Mouse (Mus musculus) frontal cortex, adult 2 months (tissue): ENCODE measurements around the gene D5Ertd579e. TPM values are rescaled to one million over a fixed set of nuclear protein-coding genes. Genes with fewer than 3 reads are reported as not detected.

ENCODE experiments used
- DNase-seq, 2 experiments: peaks; one replicate each; pipeline ENCODE4 v3.0.0; 2022; ENCODE audit warnings: low spot score in 1 of 2; ENCODE audit errors: extremely low spot score in 1 of 2
- polyA plus RNA-seq: library from polyadenylated mRNA; depleted of rRNA; stranded (reverse); fragments of >200 nt; gene quantifications from 2 replicates; pipeline ENCODE4 v1.2.3, GENCODE M21; 2012; rRNA removed

Gene D5Ertd579e
- polyA plus RNA-seq, result 55.2 and 57.8 TPM in 2 replicates

DNA sequence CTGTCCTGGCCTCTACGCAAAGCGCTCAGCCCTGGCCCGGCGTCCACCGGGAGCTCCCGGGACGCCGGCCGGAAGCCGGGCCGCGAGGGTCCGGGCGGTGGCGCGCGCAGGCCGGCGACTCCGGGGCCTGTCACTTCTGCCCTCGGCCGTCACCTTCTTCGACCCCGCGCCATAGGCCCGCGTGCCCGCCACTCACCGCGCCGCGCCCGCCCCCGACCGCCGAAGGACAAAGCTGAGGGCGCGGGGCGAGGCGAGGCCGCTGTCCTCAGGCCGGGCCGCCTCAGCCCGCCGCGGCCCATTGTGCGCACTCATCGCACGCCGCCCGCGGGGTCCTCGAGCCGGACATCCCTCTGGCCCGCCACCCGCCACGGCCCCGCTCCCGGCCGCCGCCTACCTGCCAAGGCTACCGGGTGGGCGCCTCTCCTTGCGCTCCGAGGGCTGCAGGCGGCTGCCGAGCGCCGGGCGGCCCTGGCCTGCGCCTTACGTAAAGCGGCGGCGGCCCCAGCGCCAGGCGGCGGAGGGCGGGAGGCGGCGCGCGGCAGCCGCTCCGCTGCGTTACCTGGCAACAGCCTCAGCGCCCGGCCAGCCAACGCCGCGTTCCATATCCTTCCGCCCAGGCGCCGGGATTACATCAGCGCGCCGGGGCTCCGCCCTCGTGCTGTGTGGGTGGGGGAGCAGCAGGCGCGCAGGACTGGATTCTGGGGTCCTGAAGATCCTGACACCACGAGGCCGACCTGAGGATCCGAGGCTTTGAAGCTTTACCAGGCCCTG, at the start of gene D5Ertd579e:
TSS of gene D5Ertd579e (minus strand) at position 564 of the 771 bp plus-strand sequence.
- DNase-seq, result peak; percentile 84 to 96

- peak; percentile 33 to 95 for DNase-seq
Measured at GRCm38 (mm10) chr5:36742126-36742848, 46.5 kb upstream of the D5Ertd579e start.

DNA sequence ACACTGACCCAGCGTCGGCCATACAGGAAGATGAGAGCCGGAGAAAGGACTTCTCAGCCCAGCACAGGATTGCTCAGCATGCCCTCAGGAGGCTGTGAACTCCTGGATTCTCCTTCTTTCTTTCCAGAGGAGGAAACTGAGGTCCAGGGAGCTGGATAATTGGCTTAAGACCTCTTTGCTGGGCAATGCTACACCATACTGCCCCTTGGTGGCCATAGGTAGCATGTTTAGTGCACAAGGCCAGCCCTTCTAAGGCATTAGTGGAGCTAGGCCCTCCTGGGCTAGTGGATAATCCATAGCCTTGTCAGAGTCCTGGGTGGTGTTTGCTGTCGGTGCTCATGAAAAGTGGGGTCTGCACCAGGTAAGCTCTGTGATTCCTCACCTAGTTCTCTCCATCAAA, 44.0 kb upstream of the D5Ertd579e start:
- peak in 1 of 2 experiments; percentile 46 for DNase-seq

GRCm38 (mm10) chr5:36738799-36739615, 43.2 kb upstream of the D5Ertd579e start:
- DNase-seq, result peak; percentile 64 to 72

DNA sequence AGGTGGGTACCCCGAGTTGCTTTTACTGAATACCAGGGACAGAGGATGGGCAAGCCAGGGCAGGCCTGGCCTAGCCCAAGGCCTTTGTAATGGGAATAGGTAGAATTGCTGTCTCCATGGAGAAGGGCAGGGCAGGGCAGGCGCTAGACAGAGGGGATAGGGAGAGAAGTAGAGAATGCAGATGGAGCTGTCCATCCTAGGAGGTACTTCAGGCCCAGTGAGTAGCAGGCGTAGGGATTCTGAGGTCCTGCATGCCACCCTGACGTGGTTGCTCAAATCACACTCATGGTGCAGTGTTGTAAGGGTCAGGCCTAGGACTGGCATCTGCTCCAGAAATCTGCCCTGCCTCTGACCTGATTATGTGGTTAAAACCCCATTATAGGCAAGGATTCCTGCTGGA, 41.9 kb upstream of the D5Ertd579e start:
- DNase-seq, result no peak

DNA sequence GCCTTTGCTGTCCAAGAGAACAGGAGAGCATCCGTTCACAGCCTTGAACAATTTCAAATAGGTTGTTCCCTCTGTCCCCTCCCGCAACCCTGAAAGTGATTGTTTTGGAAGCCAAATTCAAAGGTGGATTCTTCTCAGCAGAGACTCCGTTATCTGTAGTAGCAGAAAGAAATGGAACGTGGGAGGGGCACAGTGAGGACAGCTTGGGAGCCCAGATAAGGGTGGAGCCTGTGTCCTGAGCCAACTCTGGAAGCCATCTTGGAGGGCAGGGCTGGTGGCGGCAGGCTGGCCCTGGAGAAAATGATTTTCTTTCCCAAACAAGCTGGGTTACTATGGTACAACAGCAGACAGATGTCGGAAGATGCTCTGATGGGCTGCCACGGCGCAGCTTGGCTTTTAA, 40.2 kb upstream of the D5Ertd579e start:
- no peak for DNase-seq

DNA sequence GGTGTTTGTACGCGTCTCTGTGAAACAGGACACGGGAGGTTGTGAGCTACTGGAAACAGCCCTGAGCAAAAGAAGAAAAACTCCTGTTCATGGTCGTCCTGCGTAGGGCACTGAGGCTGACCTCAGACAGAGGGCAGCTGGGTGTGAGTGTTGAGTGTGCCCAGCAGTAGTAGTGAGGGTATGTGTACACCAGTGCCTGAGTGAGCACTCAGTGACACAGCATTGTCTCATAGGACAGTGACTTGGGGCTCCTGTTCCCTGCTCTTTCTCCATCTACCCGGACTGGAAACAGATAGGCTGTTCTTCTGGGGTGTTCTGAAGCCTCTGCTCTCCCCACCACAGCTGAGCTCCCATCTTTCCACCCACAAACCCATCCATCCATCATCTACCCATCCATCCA, 39.3 kb upstream of the D5Ertd579e start:
- DNase-seq, result no peak

DNA sequence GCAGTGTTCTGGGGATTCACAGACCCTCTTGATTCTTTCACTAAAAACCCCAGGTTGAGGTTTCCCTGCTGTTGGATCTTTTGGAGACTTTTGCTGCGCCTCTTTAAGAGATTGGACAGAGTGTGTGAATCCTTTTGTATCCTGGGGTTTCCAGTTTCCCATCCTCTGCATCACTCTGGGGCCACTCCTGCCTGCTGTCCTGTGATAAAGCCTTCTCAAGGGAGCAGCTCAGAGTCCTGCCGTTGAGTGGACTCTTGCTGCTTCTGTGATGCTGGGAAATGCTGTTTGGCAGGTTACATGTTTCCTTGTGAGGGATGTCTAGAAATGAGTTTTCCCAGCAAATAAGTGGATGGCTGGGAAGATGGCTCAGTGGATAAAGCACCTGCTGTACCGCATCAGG, 37.6 kb upstream of the D5Ertd579e start:
- DNase-seq, result no peak

GRCm38 (mm10) chr5:36731901-36732652, 36.3 kb upstream of the D5Ertd579e start:
- no peak for DNase-seq

DNA sequence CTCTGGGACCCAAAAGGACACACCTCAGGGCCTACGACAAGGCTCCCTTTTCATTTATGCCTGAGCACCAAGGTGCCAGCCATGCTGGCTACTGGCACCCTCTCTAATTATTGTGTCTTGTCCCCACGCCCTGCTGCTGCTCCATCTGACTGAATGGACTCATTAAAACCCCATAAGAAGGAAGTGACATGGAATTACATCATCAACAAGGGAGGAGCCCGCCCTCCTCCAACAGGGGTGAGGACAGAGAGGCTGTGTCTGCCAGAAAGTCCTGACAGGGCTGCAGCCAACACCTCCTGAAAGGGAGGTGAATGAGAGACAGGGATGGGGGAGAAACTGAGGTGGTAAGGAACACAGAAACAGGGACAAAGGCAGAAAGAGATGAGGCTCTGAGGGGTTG, 34.9 kb upstream of the D5Ertd579e start:
- DNase-seq, result no peak

GRCm38 (mm10) chr5:36729923-36730322, 34.1 kb upstream of the D5Ertd579e start:
- DNase-seq, result no peak

DNA sequence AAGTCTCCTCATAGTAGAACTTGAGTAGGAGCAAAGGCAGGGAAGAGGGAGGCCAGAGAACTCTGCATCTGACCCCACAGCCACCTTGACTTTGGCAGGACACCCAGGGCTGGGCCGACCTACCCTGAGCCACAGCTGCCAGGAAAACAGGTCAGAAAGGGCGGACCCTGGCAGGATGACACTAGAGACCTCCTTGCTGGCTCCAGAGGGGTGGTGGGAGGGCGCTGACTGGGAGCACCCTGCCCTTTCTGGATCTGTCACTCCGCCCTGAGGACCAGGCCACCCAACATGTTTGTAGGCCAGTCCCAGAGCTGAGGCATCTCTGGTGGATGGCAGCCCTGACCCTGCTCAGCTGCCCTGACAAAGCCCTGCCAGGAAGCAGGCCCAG, 33.3 kb upstream of the D5Ertd579e start:
- DNase-seq, result no peak

GRCm38 (mm10) chr5:36728403-36729085, 32.7 kb upstream of the D5Ertd579e start:
- DNase-seq, result no peak

GRCm38 (mm10) chr5:36727776-36728175, 32.0 kb upstream of the D5Ertd579e start:
- no peak for DNase-seq

- no peak for DNase-seq
Measured at GRCm38 (mm10) chr5:36727136-36727535, 31.3 kb upstream of the D5Ertd579e start.

DNA sequence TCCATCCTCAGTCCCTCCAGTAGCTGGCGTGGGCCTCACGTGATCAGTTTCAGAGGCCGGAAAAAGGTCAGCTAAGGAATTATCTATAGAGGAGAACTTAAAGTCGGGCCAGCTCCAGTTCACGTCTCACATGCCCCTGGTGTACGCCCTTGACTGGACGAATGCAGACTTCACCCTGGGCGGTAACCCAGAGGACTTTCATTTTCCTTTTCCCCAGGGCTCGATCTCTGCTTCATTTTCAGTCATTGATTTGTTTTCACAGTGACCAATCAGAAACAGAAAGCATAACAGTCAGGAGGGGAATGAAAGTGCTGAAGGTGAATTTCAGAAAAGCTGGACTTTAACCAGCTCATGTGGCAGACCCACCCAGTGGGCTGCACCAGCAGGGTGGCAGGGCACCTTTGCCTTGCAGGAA, 30.6 kb upstream of the D5Ertd579e start:
- no peak for DNase-seq

- no peak for DNase-seq
Measured at GRCm38 (mm10) chr5:36725861-36726260, 30.0 kb upstream of the D5Ertd579e start.

- no peak for DNase-seq
Measured at GRCm38 (mm10) chr5:36724274-36724673, 28.4 kb upstream of the D5Ertd579e start.

DNA sequence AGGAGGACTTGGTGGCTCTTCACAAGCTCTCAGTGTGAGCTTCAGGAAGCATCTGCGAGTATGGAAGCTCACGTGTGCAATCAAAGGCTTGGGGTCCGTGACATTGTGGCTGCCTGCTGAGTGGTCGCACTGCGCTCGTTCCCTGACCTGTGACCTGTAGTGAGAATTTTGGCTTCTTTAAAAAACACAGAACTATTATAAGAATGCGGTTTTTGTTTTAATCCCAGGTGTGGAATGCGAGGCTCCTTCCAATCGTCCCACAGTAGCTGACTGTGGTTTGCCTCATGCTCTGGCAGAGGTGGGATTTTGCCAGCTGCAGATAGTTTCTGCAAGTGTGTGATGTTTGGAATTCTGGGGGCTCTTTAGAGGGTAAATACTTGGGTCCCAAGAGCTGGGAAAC, 27.5 kb upstream of the D5Ertd579e start:
- DNase-seq, result no peak

DNA sequence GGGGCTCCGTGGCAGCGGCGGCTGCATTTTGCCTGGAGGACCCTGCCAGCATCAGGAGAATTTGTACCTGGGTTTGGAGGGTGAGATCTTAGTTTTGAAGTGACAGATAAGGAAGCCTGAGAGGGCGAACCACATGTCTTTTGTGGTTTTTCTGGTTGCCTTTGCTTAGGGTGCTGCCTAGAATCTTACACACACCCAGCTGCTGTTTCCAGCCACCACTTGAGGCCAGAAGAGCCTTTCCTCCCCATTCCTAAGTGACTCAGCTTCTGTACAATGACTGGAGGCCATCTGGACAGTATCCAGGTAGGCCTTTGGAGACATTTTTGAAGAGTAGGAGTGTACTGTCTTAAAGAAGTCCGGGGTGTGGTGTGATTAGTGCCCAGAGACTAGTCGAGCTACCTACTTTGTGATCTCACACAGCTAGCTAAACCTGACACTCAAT, 26.6 kb upstream of the D5Ertd579e start:
- no peak for DNase-seq
